Mouse (Mus musculus) forebrain, embryonic 16.5 days (tissue): ENCODE measurements around the gene Ltbp3. TPM values are rescaled to one million over a fixed set of nuclear protein-coding genes. Genes with fewer than 3 reads are reported as not detected.
"Not testable (repeated sequence)": the region's sequence is repeated elsewhere in the genome, so short reads cannot be mapped to it uniquely, and the experiment has no call there.

ENCODE experiments used
- ATAC-seq: fragments of 200-750 bp; cut with Nextera tagmentation; 2 replicates; pipeline ENCODE4 v1.8.0; 2017; ENCODE audit warnings: mild to moderate bottlenecking, moderate library complexity
- H3K27ac ChIP-seq: fragments of 300-500 bp; sonication (generic); 2 replicates; pipeline ENCODE4 v1.5.1; 2014; ENCODE audit warnings: low read length, control low read depth
- H3K27me3 ChIP-seq: fragments of 300-500 bp; sonication (generic); replicated peaks from 2 replicates; pipeline ENCODE4 v1.6.1; 2014; ENCODE audit warnings: low read length; ENCODE audit not compliant: control insufficient read depth, insufficient read depth
- H3K36me3 ChIP-seq: fragments of 300-500 bp; sonication (generic); 2 replicates; pipeline ENCODE4 v1.6.1; 2014; ENCODE audit not compliant: control insufficient read depth, insufficient read depth
- H3K4me1 ChIP-seq: fragments of 300-500 bp; sonication (generic); replicated peaks from 2 replicates; pipeline ENCODE4 v1.6.1; 2014; ENCODE audit warnings: low read length; ENCODE audit not compliant: control insufficient read depth, insufficient read depth
- H3K4me2 ChIP-seq: fragments of 300-500 bp; sonication (generic); 2 replicates; pipeline ENCODE4 v1.6.1; 2014; ENCODE audit warnings: mild to moderate bottlenecking, low read length, control low read depth
- H3K4me3 ChIP-seq: fragments of 300-500 bp; sonication (generic); replicated peaks from 2 replicates; pipeline ENCODE4 v1.5.1; 2014; ENCODE audit warnings: mild to moderate bottlenecking, low read length, control low read depth
- H3K9ac ChIP-seq: fragments of 300-500 bp; sonication (generic); replicated peaks from 2 replicates; pipeline ENCODE4 v1.6.1; 2014; ENCODE audit warnings: low read depth, low read length, control low read depth
- H3K9me3 ChIP-seq: fragments of 300-500 bp; sonication (generic); 2 replicates; pipeline ENCODE4 v1.6.1; 2016; ENCODE audit warnings: low read length; ENCODE audit not compliant: control insufficient read depth
- WGBS: fragments of 180-500 bp; shearing (Covaris S2); extraction: QIAGEN DNeasy Blood & Tissue Kit; methylation state at CpG from one replicate; pipeline ENCODE4 v1.1.7; 2014; 5-methylcytosine and 5-hydroxymethylcytosine counted together
- polyA plus RNA-seq: library from polyadenylated mRNA; unstranded; fragments of >200 nt; fragmentation: Nextera tagmentation; extraction: Ambion mirVana; gene quantifications from 2 replicates; pipeline ENCODE4 v1.2.1, GENCODE M21; 2015

Gene Ltbp3
- polyA plus RNA-seq, 1 experiment from 2014 or later, result 11.4 TPM

- Histone ChIP-seq H3K27me3 (0 out of 2 replicates have a peak, but pooled peaks cover 2% of the 10 kb centered on the region), H3K27ac (no peak overlapping the region), H3K4me3 (no peak overlapping the region), H3K9me3 (no peaks in the 10 kb centered on the region), H3K4me2 (no peak overlapping the region), H3K9ac (no peak overlapping the region), H3K36me3 (no peaks in the 10 kb centered on the region), H3K4me1 (no peaks in the 10 kb centered on the region)
- 61% methylated on average over 10 of the region's 10 CpGs for WGBS
- ATAC-seq, result no peak
Observed at GRCm38 (mm10) chr19:5784958-5785577, 44.4 kb downstream of the Ltbp3 start.

- no peaks in the 10 kb centered on the region for H3K36me3 ChIP-seq
- no peak overlapping the region for H3K27ac ChIP-seq
- H3K9me3 ChIP-seq, result no peaks in the 10 kb centered on the region
- no peak overlapping the region for H3K9ac ChIP-seq
- no peak overlapping the region for H3K4me3 ChIP-seq
- H3K4me2 ChIP-seq, result no peak overlapping the region
- 0 out of 2 replicates have a peak, but pooled peaks cover 2% of the 10 kb centered on the region for H3K27me3 ChIP-seq
- ATAC-seq, result peak; percentile 89
- H3K4me1 ChIP-seq, result no peaks in the 10 kb centered on the region
- WGBS, result 12% methylated on average over 12 of the region's 12 CpGs
Observed at GRCm38 (mm10) chr19:5786441-5787114, 45.9 kb downstream of the Ltbp3 start.

DNA sequence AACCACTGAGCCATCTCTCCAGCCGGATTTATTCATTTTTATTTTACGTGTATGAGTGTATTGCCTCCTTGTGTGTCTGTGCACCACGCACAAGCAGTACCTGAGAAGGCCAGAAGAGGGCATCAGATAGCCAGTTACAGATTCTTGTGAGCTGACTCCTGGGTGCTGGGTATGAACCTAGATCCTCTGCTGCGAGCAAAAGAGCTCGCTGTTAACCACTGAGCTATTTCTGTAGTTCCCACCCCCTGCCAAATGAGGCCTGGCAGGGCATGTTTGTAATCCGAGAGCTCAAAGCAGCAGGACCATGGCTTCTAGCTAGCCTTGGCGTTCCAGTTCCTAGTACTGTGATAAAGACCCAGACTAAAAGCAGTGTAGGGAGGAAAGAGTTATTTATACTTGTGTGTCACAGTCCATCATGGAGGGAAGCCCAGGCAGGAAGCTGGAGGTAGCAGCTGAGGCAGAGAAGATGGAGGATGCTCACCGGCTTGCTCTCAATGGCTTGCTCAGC lies 46.5 kb downstream of the Ltbp3 start:
- H3K9ac ChIP-seq, result no peak overlapping the region
- no peak overlapping the region for H3K4me2 ChIP-seq
- H3K4me1 ChIP-seq, result no peaks in the 10 kb centered on the region
- 15% methylated on average over 8 of the region's 8 CpGs for WGBS
- no peak overlapping the region for H3K4me3 ChIP-seq
- H3K36me3 ChIP-seq, result no peaks in the 10 kb centered on the region
- no peaks in the 10 kb centered on the region for H3K9me3 ChIP-seq
- H3K27ac ChIP-seq, result no peak overlapping the region
- ATAC-seq, result peak; percentile 74
- H3K27me3 ChIP-seq, result 0 out of 2 replicates have a peak, but pooled peaks cover 2% of the 10 kb centered on the region

DNA sequence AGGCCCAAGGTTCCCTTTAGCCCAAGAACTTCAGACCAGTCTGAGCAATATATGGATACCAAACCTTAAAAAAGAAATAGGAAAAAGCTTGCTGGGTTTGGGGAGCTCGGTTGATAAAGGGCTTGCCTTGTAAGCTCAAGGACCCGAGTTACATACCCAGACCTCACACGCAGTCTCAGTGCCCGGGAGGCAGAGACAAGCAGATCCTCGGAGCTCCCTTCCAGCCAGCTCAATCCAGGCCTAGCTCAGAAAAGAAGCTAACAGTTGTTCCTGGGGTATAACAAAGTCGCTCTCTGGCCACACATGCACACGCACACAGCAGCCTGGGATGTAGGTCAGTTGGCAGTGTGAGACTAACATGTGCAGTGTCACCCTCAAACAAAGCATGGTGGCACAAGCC lies 47.2 kb downstream of the Ltbp3 start:
- WGBS, result 89% methylated on average over 7 of the region's 7 CpGs
- Histone ChIP-seq H3K9me3 (no peaks in the 10 kb centered on the region), H3K4me2 (no peak overlapping the region), H3K27me3 (0 out of 2 replicates have a peak, but pooled peaks cover 2% of the 10 kb centered on the region), H3K4me1 (no peaks in the 10 kb centered on the region), H3K9ac (no peak overlapping the region), H3K27ac (no peak overlapping the region), H3K4me3 (no peak overlapping the region), H3K36me3 (no peaks in the 10 kb centered on the region)
- no peak for ATAC-seq

- H3K4me2 ChIP-seq, result no peak overlapping the region
- no peaks in the 10 kb centered on the region for H3K36me3 ChIP-seq
- ATAC-seq, result no peak
- H3K9ac ChIP-seq, result no peak overlapping the region
- 0 out of 2 replicates have a peak, but pooled peaks cover 2% of the 10 kb centered on the region for H3K4me1 ChIP-seq
- no peak overlapping the region for H3K4me3 ChIP-seq
- H3K27me3 ChIP-seq, result no peaks in the 10 kb centered on the region
- H3K9me3 ChIP-seq, result no peaks in the 10 kb centered on the region
- H3K27ac ChIP-seq, result no peak overlapping the region
- 82% methylated on average over 7 of the region's 7 CpGs for WGBS
Observed at GRCm38 (mm10) chr19:5788620-5789019, 47.9 kb downstream of the Ltbp3 start.

DNA sequence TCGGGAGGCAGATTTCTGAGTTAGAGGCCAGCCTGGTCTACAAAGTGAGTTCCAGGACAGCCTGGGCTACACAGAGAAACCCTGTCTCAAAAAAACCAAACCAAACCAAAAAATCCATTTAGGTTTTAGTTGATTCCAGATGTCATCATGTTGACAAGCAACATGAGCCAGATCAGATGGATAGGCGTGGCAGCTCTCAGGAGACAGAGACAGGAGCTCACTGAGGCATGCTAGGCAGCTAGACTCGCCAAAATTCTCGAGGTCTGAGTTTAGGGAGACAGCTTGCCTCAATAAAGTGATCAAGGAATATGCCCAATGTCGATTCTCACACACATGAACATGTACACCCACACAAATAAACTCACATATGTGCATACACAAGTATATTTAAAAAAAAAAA lies 48.4 kb downstream of the Ltbp3 start:
- Histone ChIP-seq H3K27me3 (no peaks in the 10 kb centered on the region), H3K4me1 (peaks cover 4% of the 10 kb centered on the region), H3K4me2 (no peak overlapping the region), H3K27ac (no peak overlapping the region), H3K36me3 (no peaks in the 10 kb centered on the region), H3K4me3 (no peak overlapping the region), H3K9me3 (no peaks in the 10 kb centered on the region), H3K9ac (no peak overlapping the region)
- WGBS, result 60% methylated on average over 5 of the region's 5 CpGs
- no peak for ATAC-seq

- Histone ChIP-seq H3K4me3 (no peak overlapping the region), H3K27ac (no peak overlapping the region), H3K9me3 (no peaks in the 10 kb centered on the region), H3K36me3 (peaks cover 6% of the 10 kb centered on the region), H3K9ac (no peak overlapping the region), H3K27me3 (no peaks in the 10 kb centered on the region), H3K4me2 (no peak overlapping the region), H3K4me1 (peaks cover 23% of the 10 kb centered on the region)
- no peak for ATAC-seq
- WGBS, result 73% methylated on average over 4 of the region's 4 CpGs
Observed at GRCm38 (mm10) chr19:5791329-5791728, 50.6 kb downstream of the Ltbp3 start.

DNA sequence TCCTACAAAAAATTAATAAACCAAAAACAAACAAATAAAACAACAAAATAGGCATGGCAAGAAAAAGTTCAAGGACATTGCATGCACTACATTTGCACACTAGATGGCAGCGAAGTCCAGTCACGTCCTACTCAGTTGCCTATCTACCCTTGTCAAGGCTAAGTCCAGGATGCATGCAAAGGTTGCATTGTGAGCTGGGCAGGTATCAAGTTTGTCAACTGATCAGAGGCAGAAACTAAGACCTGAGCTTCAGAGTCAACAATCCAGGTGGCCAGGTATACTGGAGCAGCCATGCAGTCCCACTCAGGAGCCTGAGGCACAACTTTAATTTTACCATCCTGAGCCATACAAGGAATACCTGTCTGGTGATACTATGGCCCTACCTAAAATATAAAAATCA lies 52.4 kb downstream of the Ltbp3 start:
- Histone ChIP-seq H3K9me3 (no peaks in the 10 kb centered on the region), H3K4me2 (no peak overlapping the region), H3K27me3 (no peaks in the 10 kb centered on the region), H3K4me1 (peaks cover 39% of the 10 kb centered on the region), H3K27ac (no peak overlapping the region; the same call in 1 of the 2 replicates), H3K4me3 (no peak overlapping the region), H3K36me3 (peaks cover 13% of the 10 kb centered on the region), H3K9ac (no peak overlapping the region)
- ATAC-seq, result peak; percentile 46
- 2% methylated on average over 2 of the region's 2 CpGs for WGBS

DNA sequence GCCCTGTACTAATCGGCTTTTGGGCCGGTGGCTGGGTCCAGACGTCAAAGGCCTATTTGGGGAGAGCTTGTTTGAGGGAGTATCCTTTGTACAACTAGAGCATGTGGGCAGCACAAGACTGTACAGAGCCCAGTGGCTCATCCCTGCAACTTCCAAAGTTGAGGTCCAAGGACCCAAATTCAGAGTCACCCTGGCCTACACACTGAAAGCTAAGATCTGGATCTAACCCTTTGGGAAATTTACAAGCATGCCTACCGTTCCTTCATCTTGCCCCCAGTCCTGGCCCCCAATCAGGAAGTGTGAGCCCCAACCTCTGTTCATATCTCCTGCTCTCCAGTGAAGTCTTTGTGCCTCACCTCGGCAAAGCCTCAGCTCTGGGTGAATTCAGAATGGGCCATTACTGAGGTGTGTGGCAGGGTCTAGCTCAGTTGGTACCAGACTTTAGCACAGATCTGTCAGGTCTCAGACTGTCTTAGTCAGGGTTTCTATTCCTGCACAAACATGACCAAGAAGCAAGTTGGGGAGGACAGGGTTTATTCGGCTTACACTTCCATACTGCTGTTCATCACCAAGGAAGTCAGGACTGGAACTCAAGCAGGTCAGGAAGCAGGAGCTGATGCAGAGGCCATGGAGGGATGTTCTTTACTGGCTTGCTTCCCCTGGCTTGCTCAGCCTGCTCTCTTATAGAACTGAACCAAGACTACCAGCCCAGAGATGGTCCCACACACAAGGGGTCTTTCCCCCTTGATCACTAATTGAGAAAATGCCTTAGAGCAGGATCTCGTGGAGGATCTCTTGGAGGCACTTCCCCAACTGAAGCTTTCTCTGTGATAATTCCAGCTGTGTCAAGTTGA lies 53.4 kb downstream of the Ltbp3 start:
- Histone ChIP-seq H3K4me1 (peaks cover 39% of the 10 kb centered on the region), H3K27ac (peak overlapping the region; percentile 25; the same call in 1 of the 2 replicates), H3K36me3 (peaks cover 15% of the 10 kb centered on the region)
- 28% methylated on average over 7 of the region's 7 CpGs for WGBS
- not testable (repeated sequence) for H3K4me3 ChIP-seq, H3K9ac ChIP-seq, H3K27me3 ChIP-seq, H3K4me2 ChIP-seq, H3K9me3 ChIP-seq
- ATAC-seq, result peak; percentile 23
